Mouse (Mus musculus): Measurements from ENCODE around the gene Cyp8b1. TPM values are rescaled to one million over a fixed set of nuclear protein-coding genes. Genes with fewer than 3 reads are reported as not detected.

Gene Cyp8b1
- polyA plus RNA-seq, 1 experiment from 2014 or later, result not detected

GRCm38 (mm10) chr9:121934856-121935255 lies 18.8 kb upstream of the Cyp8b1 start:
- H3K27ac ChIP-seq (replicated peaks), result no peak overlapping the region
- no peak overlapping the region for H3K4me3 ChIP-seq
- 85% methylated on average over 4 of the region's 4 CpGs for WGBS
- peaks cover under 1% of the 10 kb centered on the region; the same call in 1 of the 2 replicates for H3K36me3 ChIP-seq (replicated peaks)
- no peak for DNase-seq (ENCODE audit: low spot score)
- H3K27me3 ChIP-seq (replicated peaks; ENCODE audit: low read depth, poor library complexity, severe bottlenecking), result no peaks in the 10 kb centered on the region
- H3K9me3 ChIP-seq, result no peaks in the 10 kb centered on the region
- 0 out of 2 replicates have a peak, but pooled peaks cover 3% of the 10 kb centered on the region for H3K4me1 ChIP-seq

GRCm38 (mm10) chr9:121928498-121928897 lies 12.4 kb upstream of the Cyp8b1 start:
- H3K4me3 ChIP-seq, result no peak overlapping the region
- peaks cover 12% of the 10 kb centered on the region for H3K4me1 ChIP-seq
- H3K27ac ChIP-seq (replicated peaks), result no peak overlapping the region
- H3K36me3 ChIP-seq (replicated peaks), result no peaks in the 10 kb centered on the region
- 13% methylated on average over 2 of the region's 2 CpGs for WGBS
- no peaks in the 10 kb centered on the region for H3K9me3 ChIP-seq
- H3K27me3 ChIP-seq (replicated peaks; ENCODE audit: low read depth, poor library complexity, severe bottlenecking), result no peaks in the 10 kb centered on the region
- peak; percentile 55 for DNase-seq (ENCODE audit: low spot score)

- H3K27ac ChIP-seq (replicated peaks), result no peak overlapping the region
- DNase-seq (ENCODE audit: low spot score), result no peak
- H3K36me3 ChIP-seq (replicated peaks), result no peaks in the 10 kb centered on the region
- no peak overlapping the region for H3K4me3 ChIP-seq
- H3K27me3 ChIP-seq (replicated peaks; ENCODE audit: low read depth, poor library complexity, severe bottlenecking), result no peaks in the 10 kb centered on the region
- H3K9me3 ChIP-seq, result no peaks in the 10 kb centered on the region
- H3K4me1 ChIP-seq, result peaks cover 12% of the 10 kb centered on the region
- WGBS, result 74% methylated on average over 7 of the region's 7 CpGs
These were observed 11.6 kb upstream of the Cyp8b1 start for GRCm38 (mm10) chr9:121927721-121928120.

GRCm38 (mm10) chr9:121926634-121927405 lies 10.7 kb upstream of the Cyp8b1 start:
- WGBS, result 62% methylated on average over 11 of the region's 11 CpGs
- DNase-seq (ENCODE audit: low spot score), result no peak
- H3K4me1 ChIP-seq, result peaks cover 12% of the 10 kb centered on the region
- no peaks in the 10 kb centered on the region for H3K36me3 ChIP-seq (replicated peaks)
- H3K9me3 ChIP-seq, result no peaks in the 10 kb centered on the region
- no peak overlapping the region for H3K27ac ChIP-seq (replicated peaks)
- no peaks in the 10 kb centered on the region for H3K27me3 ChIP-seq (replicated peaks; ENCODE audit: low read depth, poor library complexity, severe bottlenecking)
- H3K4me3 ChIP-seq, result no peak overlapping the region

- DNase-seq (ENCODE audit: low spot score), result no peak
- no peaks in the 10 kb centered on the region for H3K9me3 ChIP-seq
- no peaks in the 10 kb centered on the region for H3K27me3 ChIP-seq (replicated peaks; ENCODE audit: low read depth, poor library complexity, severe bottlenecking)
- no peaks in the 10 kb centered on the region for H3K36me3 ChIP-seq (replicated peaks)
- H3K4me1 ChIP-seq, result peaks cover 12% of the 10 kb centered on the region
- 78% methylated on average over 8 of the region's 8 CpGs for WGBS
- H3K27ac ChIP-seq (replicated peaks), result no peak overlapping the region
- no peak overlapping the region for H3K4me3 ChIP-seq
These were observed 9.9 kb upstream of the Cyp8b1 start for GRCm38 (mm10) chr9:121925959-121926358.

GRCm38 (mm10) chr9:121924901-121925560 lies 8.9 kb upstream of the Cyp8b1 start:
- no peaks in the 10 kb centered on the region for H3K9me3 ChIP-seq
- no peak overlapping the region for H3K27ac ChIP-seq (replicated peaks)
- H3K36me3 ChIP-seq (replicated peaks), result no peaks in the 10 kb centered on the region
- H3K27me3 ChIP-seq (replicated peaks; ENCODE audit: low read depth, poor library complexity, severe bottlenecking), result no peaks in the 10 kb centered on the region
- H3K4me3 ChIP-seq, result no peak overlapping the region
- no peak for DNase-seq (ENCODE audit: low spot score)
- 91% methylated on average over 9 of the region's 9 CpGs for WGBS
- H3K4me1 ChIP-seq, result peaks cover 12% of the 10 kb centered on the region

- DNase-seq (ENCODE audit: low spot score), result no peak
- WGBS, result 80% methylated on average over 5 of the region's 5 CpGs
- H3K4me1 ChIP-seq, result peaks cover 12% of the 10 kb centered on the region
These were observed 7.8 kb upstream of the Cyp8b1 start for GRCm38 (mm10) chr9:121923906-121924305.

GRCm38 (mm10) chr9:121923443-121923842 lies 7.3 kb upstream of the Cyp8b1 start:
- H3K4me1 ChIP-seq, result peaks cover 12% of the 10 kb centered on the region
- no peak for DNase-seq (ENCODE audit: low spot score)

More at GRCm38 (mm10) chr9:121923906-121924305, 7.8 kb upstream of the Cyp8b1 start:
- no peaks in the 10 kb centered on the region for H3K9me3 ChIP-seq
- H3K27me3 ChIP-seq (replicated peaks; ENCODE audit: low read depth, poor library complexity, severe bottlenecking), result no peaks in the 10 kb centered on the region
- no peak overlapping the region for H3K27ac ChIP-seq (replicated peaks)
- no peak overlapping the region for H3K4me3 ChIP-seq
- H3K36me3 ChIP-seq (replicated peaks), result no peaks in the 10 kb centered on the region

GRCm38 (mm10) chr9:121919027-121919501 lies 3.0 kb upstream of the Cyp8b1 start:
- Histone ChIP-seq H3K27ac (replicated peaks) (no peak overlapping the region), H3K4me1 (no peaks in the 10 kb centered on the region), H3K36me3 (replicated peaks) (no peaks in the 10 kb centered on the region), H3K9me3 (no peaks in the 10 kb centered on the region), H3K4me3 (no peak overlapping the region), H3K27me3 (replicated peaks; ENCODE audit: low read depth, poor library complexity, severe bottlenecking) (no peaks in the 10 kb centered on the region)
- DNase-seq (ENCODE audit: low spot score), result no peak
- 83% methylated on average over 10 of the region's 10 CpGs for WGBS

More at GRCm38 (mm10) chr9:121923443-121923842, 7.3 kb upstream of the Cyp8b1 start:
- Histone ChIP-seq H3K27ac (replicated peaks) (no peak overlapping the region), H3K27me3 (replicated peaks; ENCODE audit: low read depth, poor library complexity, severe bottlenecking) (no peaks in the 10 kb centered on the region), H3K9me3 (no peaks in the 10 kb centered on the region), H3K4me3 (no peak overlapping the region), H3K36me3 (replicated peaks) (no peaks in the 10 kb centered on the region)
- 89% methylated on average over 8 of the region's 8 CpGs for WGBS

GRCm38 (mm10) chr9:121915056-121915455 lies 1.0 kb downstream of the Cyp8b1 start:
- H3K4me3 ChIP-seq, result no peak overlapping the region
- H3K27me3 ChIP-seq (replicated peaks; ENCODE audit: low read depth, poor library complexity, severe bottlenecking), result no peaks in the 10 kb centered on the region
- H3K4me1 ChIP-seq, result no peaks in the 10 kb centered on the region
- H3K27ac ChIP-seq (replicated peaks), result no peak overlapping the region
- 88% methylated on average over 10 of the region's 10 CpGs for WGBS
- H3K36me3 ChIP-seq (replicated peaks), result no peaks in the 10 kb centered on the region
- H3K9me3 ChIP-seq, result no peaks in the 10 kb centered on the region
- DNase-seq (ENCODE audit: low spot score), result no peak

GRCm38 (mm10) chr9:121914226-121914757 lies 1.8 kb downstream of the Cyp8b1 start:
- 84% methylated on average over 8 of the region's 8 CpGs for WGBS
- no peak overlapping the region for H3K4me3 ChIP-seq
- H3K9me3 ChIP-seq, result no peaks in the 10 kb centered on the region
- no peaks in the 10 kb centered on the region for H3K27me3 ChIP-seq (replicated peaks; ENCODE audit: low read depth, poor library complexity, severe bottlenecking)
- no peak overlapping the region for H3K27ac ChIP-seq (replicated peaks)
- no peaks in the 10 kb centered on the region for H3K4me1 ChIP-seq
- H3K36me3 ChIP-seq (replicated peaks), result no peaks in the 10 kb centered on the region
- DNase-seq (ENCODE audit: low spot score), result no peak

- Histone ChIP-seq H3K27me3 (replicated peaks; ENCODE audit: low read depth, poor library complexity, severe bottlenecking) (no peaks in the 10 kb centered on the region), H3K9me3 (no peaks in the 10 kb centered on the region), H3K4me1 (no peaks in the 10 kb centered on the region), H3K4me3 (no peak overlapping the region), H3K36me3 (replicated peaks) (no peaks in the 10 kb centered on the region), H3K27ac (replicated peaks) (no peak overlapping the region)
- no peak for DNase-seq (ENCODE audit: low spot score)
- 86% methylated on average over 4 of the region's 4 CpGs for WGBS
These were observed 3.3 kb downstream of the Cyp8b1 start for GRCm38 (mm10) chr9:121912786-121913185.

Data from embryonic facial prominence, embryonic 10.5 days (tissue).